Mouse (Mus musculus) adrenal gland, adult 18-20 months (tissue): ENCODE measurements around the gene Sucla2. TPM values are rescaled to one million over a fixed set of nuclear protein-coding genes. Genes with fewer than 3 reads are reported as not detected.
"Not testable (repeated sequence)": the region's sequence is repeated elsewhere in the genome, so short reads cannot be mapped to it uniquely, and the experiment has no call there.

Experiments used
- DNase-seq, 2 experiments: peaks; one replicate each; pipeline ENCODE4 v3.0.0; 2021 to 2022; ENCODE audit warnings: low spot score in 2 of 2
- total RNA-seq, 2 experiments: library from RNA; stranded (reverse); gene quantifications; 1 replicate in 1 of 2; 2 replicates in 1 of 2; pipeline ENCODE4 v1.2.3; 2021

The Sucla2 gene
- total RNA-seq, 2 experiments from 2014 or later, result 316 to 519 TPM

DNA sequence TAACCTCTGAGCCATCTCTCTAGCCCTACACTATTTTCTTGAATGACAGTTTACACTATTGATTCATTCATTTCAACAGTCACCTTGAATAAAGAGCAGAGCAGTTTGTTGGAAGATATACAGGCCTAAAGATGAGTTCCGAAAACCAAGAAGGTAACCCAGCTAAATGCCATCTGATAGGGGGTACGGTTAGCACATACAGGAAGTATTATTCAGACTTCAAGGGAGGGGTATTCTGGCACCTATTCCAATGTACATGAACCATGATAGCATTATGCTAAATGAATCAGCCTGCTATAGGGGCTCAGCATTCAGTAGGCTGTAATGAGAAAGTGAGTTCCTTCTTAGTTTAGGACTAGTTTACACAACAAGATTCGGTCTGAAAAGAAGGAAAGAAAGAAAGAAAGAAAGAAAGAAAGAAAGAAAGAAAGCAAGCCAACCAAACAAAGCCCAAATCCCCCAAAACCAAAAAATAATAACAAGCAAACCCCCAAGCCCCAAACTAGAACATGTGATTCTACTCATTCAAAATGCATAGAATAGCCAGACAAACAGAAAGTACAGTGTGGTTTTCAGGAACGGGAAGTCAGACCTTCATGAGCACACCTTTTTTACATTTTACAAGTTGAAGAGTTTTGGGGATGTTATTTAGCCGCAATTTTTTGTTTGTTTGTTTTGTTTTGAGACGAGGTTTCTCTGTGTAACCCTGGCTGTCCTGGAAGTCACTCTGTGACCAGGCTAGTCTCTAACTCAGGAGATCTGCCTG is 16.3 kb upstream of the Sucla2 start:
- DNase-seq, result no peak

DNA sequence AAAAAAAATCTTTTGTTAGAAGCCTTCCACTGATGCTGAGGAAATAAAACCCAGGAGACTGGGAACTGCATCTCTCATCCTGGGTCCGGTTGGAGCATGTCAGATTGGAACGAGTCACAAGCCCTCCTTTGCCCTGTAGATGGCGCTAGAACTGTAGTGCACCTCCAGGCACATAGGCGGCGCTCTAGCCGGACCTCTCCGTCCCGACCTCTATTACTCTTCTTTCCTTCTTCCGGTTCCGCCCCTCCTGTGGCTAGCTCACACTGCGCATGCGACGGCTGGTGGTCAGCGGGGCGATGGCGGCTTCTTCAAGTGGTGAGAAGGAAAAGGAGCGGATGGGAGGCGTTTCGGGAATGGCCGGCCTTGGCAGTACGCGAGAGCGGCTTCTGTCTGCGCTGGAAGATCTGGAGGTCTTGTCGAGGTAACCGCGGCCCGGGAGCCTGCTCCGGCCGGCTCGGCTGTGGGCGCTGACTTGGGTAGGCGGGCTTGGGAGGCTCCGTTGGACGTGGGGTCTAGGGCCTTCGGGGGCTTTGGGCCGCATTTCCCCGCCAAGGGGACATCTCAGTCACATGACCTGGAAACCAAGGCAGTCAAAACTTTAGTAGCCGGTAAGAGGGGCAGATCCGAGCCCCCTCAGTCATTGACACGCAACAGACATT is 15.2 kb upstream of the Sucla2 start, which contains the start of gene Med4:
Gene Med4 (plus strand): TSS at position 261 of the 659 bp plus-strand sequence.
- peak; percentile 95 to 98 for DNase-seq

DNA sequence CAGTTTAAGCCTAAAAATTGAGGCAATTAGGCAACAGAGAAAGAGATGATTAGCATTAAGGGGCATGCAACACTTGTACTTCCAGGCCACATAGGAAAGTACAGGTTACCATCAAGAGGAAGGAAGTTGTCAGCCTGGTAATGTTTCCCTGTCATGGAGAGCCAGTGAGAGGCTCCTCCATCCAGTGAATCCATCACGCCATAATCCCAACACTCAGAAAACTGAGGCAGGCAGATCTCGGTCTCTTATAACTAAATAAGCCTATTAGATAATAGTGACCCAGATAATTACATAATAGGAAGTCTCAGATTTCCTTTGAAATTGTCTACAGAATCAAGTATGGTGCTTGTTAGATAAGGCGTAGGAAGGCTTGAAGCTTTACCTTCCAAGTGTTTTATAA is 983 bp upstream of the Sucla2 start:
- no peak for DNase-seq

DNA sequence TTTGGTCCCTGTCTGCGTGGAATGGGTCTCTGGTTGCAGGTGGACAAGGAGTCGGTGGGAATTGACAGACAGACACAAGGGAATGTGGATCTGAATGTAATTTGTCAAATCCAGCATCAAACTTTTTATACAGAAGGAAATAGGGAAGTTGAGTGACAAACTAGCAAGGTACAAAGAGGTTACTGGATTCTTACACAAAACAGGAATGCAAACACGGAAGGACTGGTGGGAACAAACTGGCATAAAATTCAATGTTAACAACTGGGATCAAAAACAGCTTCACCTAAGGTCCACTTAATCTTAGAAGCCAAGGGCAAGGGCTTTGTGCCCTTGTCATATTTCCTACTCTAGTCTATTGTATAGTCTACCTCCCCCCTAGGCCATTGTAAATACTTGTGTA is 3.5 kb downstream of the Sucla2 start:
- not testable (repeated sequence) for DNase-seq

DNA sequence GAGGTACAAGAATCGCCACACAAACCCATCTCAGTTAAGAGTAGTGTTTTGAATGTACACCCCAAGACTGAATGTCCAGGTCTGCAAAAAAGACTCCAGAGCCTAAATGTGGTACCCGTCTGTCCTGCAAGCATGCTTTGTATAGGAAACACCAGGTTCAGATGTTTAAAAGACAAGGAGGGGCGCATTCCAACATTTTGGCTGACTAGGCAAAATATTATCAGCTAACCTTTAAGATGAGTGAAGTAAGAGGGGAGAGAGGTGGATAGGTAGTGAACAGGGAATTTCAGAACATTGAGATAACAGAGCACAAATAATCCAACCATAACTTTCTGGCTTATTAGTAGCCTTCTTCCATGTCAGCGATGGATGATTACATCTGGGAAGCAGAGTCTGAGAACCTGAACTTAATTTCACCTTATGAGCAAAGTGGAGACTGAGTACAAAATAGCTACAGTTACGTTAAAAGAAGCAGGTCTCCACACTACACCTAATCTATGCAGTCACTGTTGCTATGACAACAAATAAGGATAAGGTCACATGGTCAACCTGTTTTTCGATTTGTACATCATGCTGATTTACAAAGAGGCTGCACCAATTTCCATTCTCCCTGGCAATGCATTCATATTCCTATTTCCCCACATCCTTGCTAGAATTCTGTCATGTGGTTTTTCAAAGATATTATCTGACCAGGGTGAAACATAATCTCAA is 8.8 kb downstream of the Sucla2 start:
- DNase-seq, result no peak

DNA sequence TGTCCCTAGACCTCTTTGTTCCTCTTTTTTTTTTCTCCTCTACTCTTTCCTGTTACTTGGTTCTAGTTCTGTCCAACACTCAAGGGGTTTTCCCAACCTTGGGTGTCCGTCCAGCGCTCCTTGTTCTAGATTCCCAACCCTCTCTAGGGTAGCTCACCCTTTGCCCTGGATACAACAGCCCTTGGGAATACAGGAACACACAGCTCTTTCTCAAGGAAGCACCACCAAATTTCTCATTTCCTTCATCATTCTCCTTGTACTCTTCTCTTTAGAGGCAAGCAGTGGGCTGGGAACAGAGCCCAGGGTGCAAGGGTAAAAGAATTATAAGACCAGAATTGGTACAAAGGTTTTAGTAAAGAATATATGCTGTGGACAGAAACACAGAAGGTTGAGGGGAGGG is 10.5 kb downstream of the Sucla2 start:
- DNase-seq, result no peak

DNA sequence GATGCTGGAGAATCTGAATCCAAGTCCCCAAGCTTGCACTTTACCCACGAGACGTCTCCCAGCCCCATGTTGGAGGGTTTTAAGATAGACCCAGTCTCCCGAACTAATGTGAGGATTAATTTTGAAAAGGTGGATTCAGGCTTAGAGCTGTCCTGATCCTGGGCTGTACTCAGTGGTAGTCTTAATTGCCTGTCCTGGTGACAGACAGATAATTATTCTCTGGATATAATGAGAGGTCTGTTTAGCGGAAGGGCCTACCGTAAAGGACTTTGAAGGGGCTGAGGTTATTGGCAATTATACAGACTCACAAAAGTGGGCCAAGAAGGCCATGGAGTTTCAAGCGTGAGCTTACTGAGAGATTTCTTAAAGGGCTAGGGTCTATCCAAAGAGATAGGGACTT is 18.7 kb downstream of the Sucla2 start:
- DNase-seq, result no peak

DNA sequence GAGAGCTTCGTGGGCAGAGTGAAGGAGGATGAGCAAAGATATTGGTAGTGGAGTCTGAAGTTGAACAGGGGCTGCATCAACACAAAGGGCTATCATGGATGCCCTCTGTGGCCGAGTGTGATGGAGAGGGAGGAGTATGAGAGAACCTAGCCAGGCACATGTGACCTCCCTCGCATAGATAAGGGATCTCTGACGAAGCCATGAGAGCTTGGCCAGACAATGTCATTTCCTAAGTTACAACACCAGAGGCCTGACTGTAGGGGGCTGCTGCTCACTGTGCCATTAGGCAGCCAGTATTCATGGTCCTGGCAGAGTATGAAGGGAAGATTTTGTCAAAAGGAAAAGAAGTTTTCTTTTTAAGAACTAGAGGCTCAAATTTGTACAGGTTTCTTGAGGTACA is 21.9 kb downstream of the Sucla2 start:
- DNase-seq, result no peak

DNA sequence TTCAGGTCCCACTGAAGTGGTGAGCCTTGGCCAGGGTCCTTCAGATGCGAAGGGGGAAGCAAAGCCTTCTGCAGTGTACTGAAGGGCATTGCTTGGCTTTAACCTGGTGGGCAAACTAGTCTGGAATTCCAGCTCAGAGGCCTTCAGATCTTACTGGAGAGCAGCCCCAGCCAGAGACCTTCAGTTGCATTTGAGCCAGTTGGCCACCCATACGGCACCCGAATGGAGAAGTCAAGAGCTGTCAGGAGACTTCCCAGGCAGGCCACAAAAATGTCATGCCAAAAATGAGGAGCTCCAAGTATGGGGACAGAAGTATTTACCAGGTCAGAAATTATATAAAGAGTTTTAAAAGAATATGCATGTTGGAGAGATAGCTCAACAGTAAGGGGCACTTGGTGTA is 22.9 kb downstream of the Sucla2 start, which contains the start of gene Nudt15:
Gene Nudt15 (minus strand): TSS at position 192 of the 400 bp plus-strand sequence.
- DNase-seq, result no peak

DNA sequence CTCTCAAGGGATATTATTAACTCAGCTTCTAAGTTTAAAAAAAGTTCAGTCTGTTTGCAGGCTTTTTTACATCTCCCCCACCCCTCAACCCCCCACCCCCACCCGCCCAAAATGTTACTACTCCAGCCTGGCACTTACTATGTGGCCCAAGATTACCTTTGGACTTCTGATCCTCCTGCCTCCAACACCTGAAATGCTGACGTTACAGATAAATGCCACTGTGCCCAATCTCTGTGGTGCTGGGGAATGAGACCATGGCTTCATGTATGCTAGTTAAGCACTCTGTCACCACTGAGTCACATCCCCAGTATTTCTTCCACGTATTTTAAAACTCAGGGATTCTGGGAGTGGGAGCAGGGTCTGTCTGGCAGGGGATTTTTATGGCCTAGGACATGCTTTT is 25.2 kb downstream of the Sucla2 start:
- no peak for DNase-seq

DNA sequence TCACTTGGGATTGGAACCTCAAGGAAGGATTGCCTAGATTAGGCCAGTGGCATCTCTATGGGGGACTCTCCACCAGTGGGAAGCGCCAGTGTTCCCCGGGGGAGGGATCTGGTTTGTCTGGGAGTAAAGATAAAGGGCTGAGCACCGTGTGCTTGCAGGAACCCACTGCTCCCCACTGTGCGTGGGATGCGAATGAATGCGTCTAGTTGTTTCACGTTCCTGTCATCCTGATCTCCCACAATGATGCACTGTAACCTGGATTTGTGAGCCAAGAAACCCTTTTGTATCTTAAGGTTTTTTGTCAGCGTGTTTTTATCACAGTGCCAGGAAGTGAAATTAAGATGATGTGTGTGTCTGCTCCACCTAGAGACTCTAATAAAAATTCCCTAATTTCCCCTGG is 25.6 kb downstream of the Sucla2 start:
- DNase-seq, result no peak

DNA sequence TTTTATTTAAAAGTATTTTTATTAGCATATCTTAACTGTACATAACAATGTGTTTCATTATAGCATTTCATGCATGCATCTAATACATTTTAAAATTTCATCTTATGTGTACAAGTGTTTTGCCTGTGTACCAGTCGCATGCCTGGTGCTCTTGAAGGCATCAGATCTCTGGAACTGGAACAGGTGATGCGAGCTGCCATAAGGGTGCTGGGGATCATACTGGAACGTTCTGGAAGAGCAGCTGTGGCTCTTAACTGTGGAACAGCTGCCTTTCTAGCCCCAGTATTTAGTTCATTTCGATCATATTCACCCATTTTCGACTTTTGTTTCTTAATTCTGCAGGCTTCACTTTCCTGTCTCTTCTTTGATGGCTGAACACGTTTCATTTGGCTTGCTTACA is 26.0 kb downstream of the Sucla2 start:
- DNase-seq, result no peak

DNA sequence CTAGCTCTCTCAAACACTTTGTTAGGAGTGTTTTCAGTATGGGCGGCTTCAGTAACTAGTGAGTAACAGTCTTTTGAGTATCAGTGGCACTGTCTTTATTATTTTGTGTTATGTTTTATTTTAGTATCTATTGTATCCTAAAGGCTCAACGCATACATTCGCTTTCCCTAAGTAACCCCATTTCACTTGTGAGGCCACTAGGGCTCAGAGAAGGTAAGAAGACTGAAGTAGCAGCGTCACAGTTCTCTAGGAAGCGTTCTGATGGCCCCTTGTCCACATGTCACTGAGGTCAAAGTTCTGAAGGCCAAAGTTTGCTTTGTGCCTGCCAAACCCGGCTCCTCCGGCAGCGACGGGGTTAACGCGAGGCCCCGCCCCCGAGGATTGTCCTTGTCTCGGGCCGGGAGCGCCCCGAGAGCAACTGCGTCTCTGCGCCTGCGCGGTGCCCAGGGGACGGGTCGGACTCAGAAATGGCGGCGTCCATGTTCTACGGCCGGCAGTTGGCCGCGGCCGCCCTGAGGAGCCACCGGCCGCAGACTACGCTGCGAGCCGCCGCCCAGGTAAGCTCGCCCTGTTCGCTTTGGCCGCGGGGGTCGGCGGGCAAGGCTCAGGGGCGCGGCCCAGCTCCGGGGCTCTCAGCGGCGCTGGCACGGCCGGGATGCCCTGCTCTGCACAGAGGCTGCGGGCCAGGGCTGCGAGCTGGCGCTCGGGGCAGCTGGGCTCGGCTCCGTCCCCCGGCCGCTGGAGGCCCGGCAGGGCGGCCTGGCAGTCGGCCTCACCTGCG is 27.4 kb downstream of the Sucla2 start:
- DNase-seq, result peak; percentile 96 to 99

DNA sequence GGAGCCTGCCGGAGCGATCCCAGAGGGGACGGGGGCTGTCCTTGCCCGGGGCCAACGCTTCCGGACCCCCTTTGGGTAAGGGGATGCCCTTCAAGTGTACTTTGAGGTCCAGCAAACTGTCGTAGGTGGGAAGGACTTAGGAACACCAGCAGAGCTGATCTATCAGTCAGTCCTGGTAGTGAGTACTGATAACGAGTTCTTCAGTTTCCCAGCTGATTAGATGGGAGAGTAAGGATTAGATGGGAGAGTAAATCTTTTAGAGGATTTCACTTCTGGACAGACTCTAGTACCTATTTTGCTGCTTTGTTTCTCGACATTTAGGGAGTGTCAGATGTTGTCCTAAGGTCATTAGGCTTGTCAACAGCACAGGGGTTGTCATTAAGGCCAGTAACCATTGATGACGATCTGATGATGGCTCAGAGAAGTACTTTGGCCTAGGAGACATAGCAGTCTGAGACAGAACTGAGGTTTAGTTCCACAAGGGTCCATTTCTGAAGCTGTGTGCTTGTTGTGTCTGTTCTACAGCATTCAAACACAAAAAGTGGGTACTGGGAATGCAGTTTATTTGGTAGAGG is 28.1 kb downstream of the Sucla2 start:
- no peak for DNase-seq

DNA sequence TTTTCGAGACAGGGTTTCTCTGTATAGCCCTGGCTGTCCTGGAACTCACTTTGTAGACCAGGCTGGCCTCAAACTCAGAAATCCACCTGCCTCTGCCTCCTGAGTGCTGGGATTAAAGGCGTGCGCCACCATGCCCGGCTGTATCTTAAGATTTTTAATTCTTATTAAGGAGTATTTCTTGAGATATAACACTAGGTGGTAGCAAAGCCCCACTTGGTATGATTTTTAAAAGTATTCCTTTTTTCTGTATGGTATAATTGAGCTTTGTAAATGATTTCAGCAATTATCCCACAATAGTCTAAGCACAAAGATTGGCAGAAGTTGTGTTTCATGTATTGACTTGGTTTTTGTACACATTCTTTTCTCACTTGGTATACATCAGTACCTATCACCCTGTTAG is 44.7 kb downstream of the Sucla2 start:
- DNase-seq, result not testable (repeated sequence)

DNA sequence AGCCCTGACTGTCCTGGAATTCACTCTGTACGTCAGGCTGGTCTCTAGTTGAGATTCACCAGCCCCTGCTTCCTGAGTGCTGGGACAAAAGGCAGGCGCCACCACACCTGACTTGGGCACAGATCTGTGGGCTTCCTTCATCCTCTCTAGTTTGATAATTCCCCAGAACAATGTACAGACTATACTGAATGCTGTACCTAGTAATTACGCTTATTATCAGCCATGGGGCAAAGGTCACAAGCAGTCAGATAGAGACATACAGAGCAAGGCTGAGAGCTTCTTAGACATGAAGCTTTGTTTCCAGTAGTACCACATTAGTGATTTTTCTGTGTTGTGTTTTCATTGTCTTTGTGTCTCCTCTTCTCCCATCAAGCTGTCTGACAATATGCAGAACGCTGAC is 46.0 kb downstream of the Sucla2 start:
- DNase-seq, result no peak

DNA sequence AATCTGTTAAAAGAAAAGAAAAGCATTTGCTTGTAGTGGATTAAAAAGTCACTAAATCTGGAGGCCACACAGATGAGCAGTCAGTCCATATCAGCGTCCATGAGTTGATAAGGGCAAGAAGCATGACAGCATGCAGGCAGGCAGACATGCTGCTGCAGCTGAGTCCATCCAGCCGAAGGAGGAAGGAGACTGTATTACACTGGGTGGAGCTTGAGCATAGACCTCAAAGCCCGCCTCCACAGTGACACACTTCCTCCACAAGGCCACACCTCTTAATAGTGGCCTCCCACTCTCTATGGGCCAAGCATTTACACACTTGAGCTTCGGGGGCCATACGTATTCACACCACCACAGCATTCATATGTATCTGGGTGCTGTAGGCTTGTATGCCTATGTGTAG is 48.9 kb downstream of the Sucla2 start:
- DNase-seq, result no peak

DNA sequence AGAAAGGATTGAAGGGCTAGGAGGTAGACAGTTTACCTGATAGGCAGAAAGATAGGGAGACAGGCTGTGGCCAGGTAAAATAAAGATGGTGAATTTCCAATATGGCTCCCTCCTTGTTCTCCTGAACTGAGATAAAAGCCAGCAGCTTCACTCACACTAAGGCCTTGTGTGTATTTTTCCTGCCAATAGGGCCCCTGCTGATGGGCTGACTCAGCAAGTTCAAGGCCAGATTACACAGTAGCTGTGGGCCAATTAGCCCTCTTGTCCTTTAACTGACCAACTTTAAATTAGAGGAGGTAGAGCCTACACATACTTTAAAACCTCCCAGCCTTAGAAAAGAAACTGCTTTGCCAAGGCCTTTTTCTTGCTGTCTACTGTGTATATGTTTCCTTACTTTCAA is 51.2 kb downstream of the Sucla2 start:
- no peak for DNase-seq

DNA sequence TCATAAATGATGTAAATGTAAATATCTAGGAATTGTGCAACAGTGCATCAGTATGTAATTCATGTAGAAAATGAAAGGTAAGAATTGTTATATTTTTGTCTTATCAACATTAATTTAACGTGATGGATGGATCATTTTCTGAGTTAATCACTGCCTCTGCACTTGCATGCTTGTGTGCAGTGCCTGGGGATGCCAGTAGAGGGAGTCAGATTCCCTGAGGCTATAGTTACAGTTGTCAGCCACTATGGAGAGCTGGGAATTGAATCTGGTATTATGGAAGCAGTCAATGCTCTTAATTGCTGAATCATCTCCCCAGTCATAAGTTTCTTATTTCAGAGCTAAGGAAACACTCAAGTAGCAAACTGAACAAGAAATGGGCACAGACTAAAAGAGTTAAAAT is 63.0 kb downstream of the Sucla2 start:
- DNase-seq, result no peak

DNA sequence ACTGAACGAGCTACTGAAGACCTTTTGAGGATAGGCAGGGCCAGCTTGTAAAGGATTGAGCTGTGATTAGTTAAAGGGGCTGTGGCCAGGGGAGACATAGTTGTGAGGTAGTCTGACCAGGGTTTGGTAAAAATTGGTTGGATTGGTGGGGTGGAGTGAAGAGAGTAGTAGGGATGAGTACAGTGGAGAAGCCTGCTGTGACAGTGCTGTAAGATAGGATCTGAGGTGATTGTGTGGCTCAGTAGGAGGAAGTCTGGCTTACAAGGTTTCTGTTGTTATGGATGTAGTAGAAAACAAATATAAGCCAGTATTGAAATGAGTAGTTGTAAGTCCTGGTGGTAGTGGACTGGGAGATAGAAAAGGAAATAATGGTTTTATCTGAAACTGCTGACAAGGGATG is 67.0 kb downstream of the Sucla2 start:
- DNase-seq, result no peak

DNA sequence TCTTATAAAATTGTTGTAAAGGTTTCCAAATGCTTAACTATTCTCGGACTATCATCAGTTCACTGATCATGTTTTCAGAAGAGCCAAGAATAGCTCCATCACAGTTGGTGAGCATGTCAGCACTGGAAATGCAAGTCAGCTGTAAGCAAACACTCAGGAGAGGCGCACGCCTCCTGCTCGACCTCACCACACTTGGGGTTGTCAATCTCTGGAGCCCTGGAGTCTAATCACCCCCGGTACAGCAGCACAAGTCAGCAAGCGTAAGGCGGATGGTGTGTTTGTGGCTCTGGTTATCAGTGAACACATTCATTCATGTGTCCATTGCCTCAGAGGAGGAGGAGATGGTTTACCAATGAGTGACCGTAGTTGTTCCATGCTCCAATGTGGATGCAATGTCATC is 74.6 kb downstream of the Sucla2 start:
- no peak for DNase-seq
